Mouse (Mus musculus) neural tube, embryonic 14.5 days (tissue): ENCODE results near the gene Ranbp17. TPM values are rescaled to one million over a fixed set of nuclear protein-coding genes. Genes with fewer than 3 reads are reported as not detected.
A peak's percentile ranks its signal among the peaks of the same experiment; 100 is the strongest.

Experiments used
- ATAC-seq: fragments of 200-750 bp; cut with Nextera tagmentation; 2 replicates; pipeline ENCODE4 v1.8.0; 2017; ENCODE audit warnings: low read depth, mild to moderate bottlenecking, moderate TSS enrichment, moderate library complexity
- H3K27ac ChIP-seq: fragments of 300-500 bp; sonication (generic); 2 replicates; pipeline ENCODE4 v1.5.1; 2014; ENCODE audit warnings: low read depth, mild to moderate bottlenecking, control low read depth, low read length, moderate library complexity, mixed read lengths
- H3K27me3 ChIP-seq: fragments of 300-500 bp; sonication (generic); 2 replicates; pipeline ENCODE4 v1.6.1; 2014; ENCODE audit warnings: low read length; ENCODE audit not compliant: control insufficient read depth, insufficient read depth
- H3K36me3 ChIP-seq: fragments of 300-500 bp; sonication (generic); 2 replicates; pipeline ENCODE4 v1.6.1; 2014; ENCODE audit warnings: low read length, mixed read lengths; ENCODE audit not compliant: control insufficient read depth, insufficient read depth
- H3K4me1 ChIP-seq: fragments of 300-500 bp; sonication (generic); 2 replicates; pipeline ENCODE4 v1.6.1; 2014; ENCODE audit warnings: low read length; ENCODE audit not compliant: control insufficient read depth, insufficient read depth
- H3K4me2 ChIP-seq: fragments of 300-500 bp; sonication (generic); 2 replicates; pipeline ENCODE4 v1.6.1; 2014; ENCODE audit warnings: mild to moderate bottlenecking, low read depth, low read length, control low read depth
- H3K4me3 ChIP-seq: fragments of 300-500 bp; sonication (generic); 2 replicates; pipeline ENCODE4 v1.5.1; 2014; ENCODE audit warnings: low read depth, low read length, control low read depth, mixed read lengths
- H3K9ac ChIP-seq: fragments of 300-500 bp; sonication (generic); replicated peaks from 2 replicates; pipeline ENCODE4 v1.6.1; 2014; ENCODE audit warnings: low read depth, mild to moderate bottlenecking, control low read depth, low read length, mixed read lengths
- H3K9me3 ChIP-seq: fragments of 300-500 bp; sonication (generic); 2 replicates; pipeline ENCODE4 v1.6.1; 2016; ENCODE audit warnings: low read length; ENCODE audit not compliant: control insufficient read depth
- WGBS: fragments of 180-500 bp; shearing (Covaris S2); extraction: QIAGEN DNeasy Blood & Tissue Kit; methylation state at CpG from one replicate; pipeline ENCODE4 v1.1.7; 2014; 5-methylcytosine and 5-hydroxymethylcytosine counted together
- polyA plus RNA-seq: library from polyadenylated mRNA; unstranded; fragments of >200 nt; fragmentation: Nextera tagmentation; extraction: Ambion mirVana; gene quantifications from 2 replicates; pipeline ENCODE4 v1.2.1, GENCODE M21; 2014

Gene Ranbp17
- polyA plus RNA-seq, 1 experiment from 2014 or later, result 13.3 TPM

DNA sequence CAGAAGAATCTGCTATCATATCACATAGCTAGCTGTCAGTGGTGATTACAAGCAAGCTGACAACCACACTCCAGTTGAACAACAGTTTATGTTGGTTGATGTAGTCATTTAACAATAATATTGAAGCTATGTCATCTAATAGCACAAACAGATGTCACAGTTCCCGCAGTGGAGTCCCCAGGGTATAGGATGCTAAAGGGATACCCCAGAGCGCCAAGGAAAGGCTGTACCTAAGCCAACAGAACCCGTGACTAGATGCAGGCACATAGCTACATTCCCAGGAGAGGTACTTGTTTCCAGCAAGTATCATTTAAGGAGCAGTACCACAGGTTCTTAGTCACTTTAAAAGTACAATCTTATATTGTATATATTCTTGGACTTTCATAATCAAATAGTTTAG, 119.5 kb downstream of the Ranbp17 start:
- WGBS, result 57% methylated on average over 3 of the region's 3 CpGs
- no peak for ATAC-seq
- Histone ChIP-seq H3K4me2 (no peak overlapping the region), H3K4me3 (no peak overlapping the region), H3K27ac (no peak overlapping the region), H3K36me3 (no peaks in the 10 kb centered on the region), H3K9me3 (no peaks in the 10 kb centered on the region), H3K4me1 (no peaks in the 10 kb centered on the region), H3K27me3 (no peaks in the 10 kb centered on the region), H3K9ac (no peak overlapping the region)

DNA sequence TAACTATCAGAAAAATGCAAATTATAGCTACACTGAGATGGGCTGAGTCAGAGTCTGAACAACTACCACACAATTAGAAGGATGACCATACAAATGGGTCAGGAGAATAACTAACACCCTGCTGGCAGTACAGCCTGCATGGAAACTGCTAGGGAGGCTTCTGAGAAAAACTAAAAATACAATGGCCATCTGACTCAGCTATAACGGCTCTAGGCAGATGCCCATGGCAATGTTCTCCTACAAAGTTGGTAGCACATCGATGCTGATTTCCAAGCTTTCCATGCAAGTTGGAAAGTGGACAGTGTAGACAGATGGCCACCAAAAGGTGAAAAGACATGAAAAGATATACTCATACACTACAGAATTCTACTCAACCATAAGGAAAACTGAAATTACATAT, 124.9 kb downstream of the Ranbp17 start:
- Histone ChIP-seq H3K27ac (no peak overlapping the region), H3K4me1 (no peaks in the 10 kb centered on the region), H3K27me3 (no peaks in the 10 kb centered on the region), H3K9me3 (no peaks in the 10 kb centered on the region), H3K9ac (no peak overlapping the region), H3K4me3 (no peak overlapping the region), H3K4me2 (no peak overlapping the region), H3K36me3 (no peaks in the 10 kb centered on the region)
- no peak for ATAC-seq
- WGBS, result 95% methylated on average over 2 of the region's 2 CpGs

DNA sequence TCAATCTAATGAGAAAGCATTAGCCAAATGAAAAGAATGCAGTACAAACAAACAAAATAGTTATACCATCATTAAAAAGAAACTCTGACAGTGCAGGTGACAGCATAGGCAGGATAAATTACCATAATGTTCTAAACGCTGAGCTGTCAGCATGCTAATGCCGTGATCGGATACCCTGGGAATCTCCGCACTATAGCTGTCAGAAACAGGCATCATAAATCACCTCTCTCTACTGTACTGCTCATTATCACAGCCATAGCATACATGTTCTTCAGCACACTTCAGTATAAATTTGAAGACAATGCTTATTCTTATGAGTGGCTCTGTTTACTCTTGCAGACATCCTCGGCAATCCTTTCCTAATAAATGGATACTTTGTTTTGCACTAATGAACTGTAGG, 151.7 kb downstream of the Ranbp17 start:
- Histone ChIP-seq H3K27me3 (no peaks in the 10 kb centered on the region), H3K9me3 (no peaks in the 10 kb centered on the region), H3K4me1 (peaks cover 6% of the 10 kb centered on the region; the same call in 1 of the 2 replicates), H3K4me3 (no peak overlapping the region), H3K4me2 (no peak overlapping the region), H3K36me3 (no peaks in the 10 kb centered on the region), H3K9ac (no peak overlapping the region), H3K27ac (no peak overlapping the region)
- peak; percentile 90 for ATAC-seq
- 24% methylated on average over 5 of the region's 5 CpGs for WGBS

DNA sequence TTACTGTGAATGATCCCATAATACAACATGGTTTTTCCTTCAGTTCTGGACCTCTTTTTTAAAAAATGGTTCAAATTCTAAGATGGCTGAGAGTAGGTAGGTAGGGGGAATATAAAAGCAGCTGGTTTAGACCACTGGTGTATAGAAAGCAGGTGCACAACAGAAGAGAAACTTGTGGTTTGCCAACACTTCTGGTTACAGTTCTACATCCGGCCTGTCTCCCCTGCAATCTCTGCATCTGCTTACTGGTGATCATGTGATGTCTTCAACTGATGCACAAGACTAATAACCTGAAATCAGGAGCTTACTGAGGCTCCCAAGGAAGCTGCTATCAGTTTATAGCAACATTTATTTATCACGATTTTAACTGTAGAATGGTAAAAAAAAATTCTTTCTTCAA, 164.3 kb downstream of the Ranbp17 start:
- H3K4me2 ChIP-seq, result no peak overlapping the region
- no peak for ATAC-seq
- 81% methylated on average over 2 of the region's 2 CpGs for WGBS
- H3K36me3 ChIP-seq, result no peaks in the 10 kb centered on the region
- H3K9me3 ChIP-seq, result no peaks in the 10 kb centered on the region
- no peaks in the 10 kb centered on the region for H3K4me1 ChIP-seq
- no peak overlapping the region for H3K4me3 ChIP-seq
- H3K27ac ChIP-seq, result no peak overlapping the region
- H3K27me3 ChIP-seq, result no peaks in the 10 kb centered on the region
- no peak overlapping the region for H3K9ac ChIP-seq

DNA sequence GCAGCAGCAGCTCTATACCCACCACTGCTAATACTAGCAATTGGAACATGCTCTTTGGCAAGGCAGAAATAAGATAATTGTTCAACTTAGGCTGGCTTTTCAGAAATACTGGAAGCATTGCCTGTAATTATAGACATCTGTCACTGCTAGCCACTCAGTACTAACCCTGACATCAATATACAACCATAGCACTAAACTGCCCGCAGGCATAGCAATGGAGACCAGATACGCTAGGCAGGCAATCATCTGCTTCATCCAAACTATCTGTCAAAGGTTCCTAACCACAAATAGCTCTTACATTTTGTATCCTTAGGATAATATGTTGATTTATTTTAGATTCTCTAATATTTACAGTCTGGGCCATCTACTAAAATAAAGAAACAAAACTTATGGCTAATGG, 171.5 kb downstream of the Ranbp17 start:
- Histone ChIP-seq H3K27ac (no peak overlapping the region), H3K4me2 (no peak overlapping the region), H3K27me3 (no peaks in the 10 kb centered on the region), H3K36me3 (no peaks in the 10 kb centered on the region), H3K9ac (no peak overlapping the region), H3K9me3 (no peaks in the 10 kb centered on the region), H3K4me1 (peaks cover 6% of the 10 kb centered on the region; the same call in 1 of the 2 replicates), H3K4me3 (no peak overlapping the region)
- 55% methylated on average over 2 of the region's 2 CpGs for WGBS
- no peak for ATAC-seq

DNA sequence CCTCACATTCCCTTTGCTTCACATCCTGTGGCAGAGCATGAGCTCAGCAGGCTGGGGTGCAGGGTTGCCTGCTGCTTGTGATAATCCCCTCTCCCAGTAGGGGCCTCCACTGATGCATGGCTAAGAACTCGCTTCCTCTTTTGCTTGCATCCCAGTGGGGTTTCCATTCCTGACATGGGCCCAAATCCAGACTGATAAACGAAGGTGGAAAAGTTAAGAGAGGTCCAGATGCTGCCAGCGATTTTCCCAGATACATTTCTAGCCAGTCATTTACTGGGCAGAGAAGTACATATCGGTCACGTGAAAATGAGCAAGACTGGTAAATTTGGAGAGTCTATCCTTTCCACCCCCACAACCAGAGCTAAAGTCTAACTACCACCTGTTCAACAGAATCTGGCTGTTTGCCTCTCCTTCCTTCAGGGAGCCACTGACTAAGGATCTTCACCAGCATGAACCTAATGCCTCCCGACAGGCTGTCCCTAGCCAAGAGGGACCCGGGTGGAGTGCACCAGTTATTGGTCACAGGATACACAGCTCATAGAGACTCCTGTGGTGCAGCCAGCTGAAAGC, 176.9 kb downstream of the Ranbp17 start:
- Histone ChIP-seq H3K36me3 (no peaks in the 10 kb centered on the region), H3K9me3 (no peaks in the 10 kb centered on the region), H3K27me3 (no peaks in the 10 kb centered on the region), H3K4me2 (no peak overlapping the region), H3K4me3 (no peak overlapping the region), H3K4me1 (no peaks in the 10 kb centered on the region), H3K9ac (no peak overlapping the region), H3K27ac (no peak overlapping the region)
- no peak for ATAC-seq
- WGBS, result 37% methylated on average over 7 of the region's 7 CpGs

DNA sequence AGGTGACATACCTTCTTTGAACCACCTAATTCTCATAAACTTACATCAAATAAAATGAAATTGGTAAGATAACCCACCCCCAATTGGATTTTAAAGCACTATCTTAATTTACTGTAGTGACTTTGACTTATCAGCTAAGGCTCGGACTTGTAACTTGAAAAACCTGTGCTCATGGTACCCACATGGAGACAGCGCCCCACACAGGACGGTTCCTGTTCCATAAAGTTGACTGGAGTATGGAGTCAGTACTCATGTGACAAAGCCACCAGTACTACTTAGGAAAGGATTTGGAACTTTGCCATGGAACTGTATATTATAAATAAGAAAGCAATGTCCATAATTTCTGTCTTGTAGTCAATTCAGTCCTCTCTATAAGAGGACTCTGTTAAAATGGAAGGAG, 177.9 kb downstream of the Ranbp17 start:
- WGBS, result 94% methylated on average over 3 of the region's 3 CpGs
- no peaks in the 10 kb centered on the region for H3K4me1 ChIP-seq
- H3K9me3 ChIP-seq, result no peaks in the 10 kb centered on the region
- H3K4me3 ChIP-seq, result no peak overlapping the region
- H3K9ac ChIP-seq, result no peak overlapping the region
- H3K36me3 ChIP-seq, result no peaks in the 10 kb centered on the region
- ATAC-seq, result no peak
- no peak overlapping the region for H3K27ac ChIP-seq
- no peaks in the 10 kb centered on the region for H3K27me3 ChIP-seq
- H3K4me2 ChIP-seq, result no peak overlapping the region

DNA sequence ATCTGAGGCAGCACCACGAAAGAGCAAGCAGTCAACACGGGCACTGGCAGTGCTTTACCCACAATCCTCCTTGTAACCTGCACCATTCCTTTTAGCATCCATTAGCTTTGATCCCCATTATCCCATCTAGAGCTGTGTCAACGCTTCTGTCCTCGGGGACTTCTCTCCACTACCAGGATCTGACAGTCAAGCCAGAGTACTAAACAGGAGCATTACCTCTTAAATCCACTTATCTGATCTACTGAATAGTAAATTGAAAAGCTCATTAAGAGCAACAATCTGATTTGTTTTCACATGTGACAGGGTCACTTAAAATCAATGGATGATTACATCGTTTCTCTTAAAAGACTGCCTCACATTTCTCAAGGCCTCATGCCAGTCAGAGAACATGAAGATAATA, 181.4 kb downstream of the Ranbp17 start:
- no peak for ATAC-seq
- Histone ChIP-seq H3K9ac (no peak overlapping the region), H3K36me3 (no peaks in the 10 kb centered on the region), H3K4me1 (no peaks in the 10 kb centered on the region), H3K27ac (no peak overlapping the region), H3K27me3 (no peaks in the 10 kb centered on the region), H3K4me2 (no peak overlapping the region), H3K4me3 (no peak overlapping the region), H3K9me3 (no peaks in the 10 kb centered on the region)
- 57% methylated on average over 5 of the region's 5 CpGs for WGBS

DNA sequence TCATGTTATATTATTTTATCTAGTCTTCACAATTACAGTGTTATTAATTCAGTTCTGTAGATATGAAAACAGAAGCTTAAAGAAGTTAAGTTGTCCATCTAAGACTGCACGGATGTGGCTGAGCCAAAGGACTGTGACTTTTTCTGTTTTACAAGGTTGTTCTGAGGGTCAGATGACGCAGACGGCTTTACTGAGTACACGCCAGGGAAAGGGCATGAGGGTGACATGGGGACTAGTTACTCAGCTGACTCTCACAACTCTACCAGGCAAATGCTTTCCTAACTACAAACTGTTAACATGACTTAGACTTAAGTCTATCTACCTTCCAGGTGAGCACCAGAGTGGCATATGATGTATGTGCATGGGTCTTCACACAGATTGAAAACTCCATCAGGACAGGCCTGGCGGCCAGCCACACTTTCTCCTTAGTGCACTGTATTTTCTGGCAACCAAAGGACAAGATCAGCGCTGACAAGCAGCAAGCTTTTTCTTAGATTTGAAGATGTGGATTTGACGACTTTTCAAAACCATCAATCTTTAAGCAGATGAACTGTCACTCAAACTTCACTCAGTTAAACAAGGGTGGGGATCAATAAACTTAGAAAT, 194.4 kb downstream of the Ranbp17 start:
- Histone ChIP-seq H3K9me3 (no peaks in the 10 kb centered on the region), H3K4me3 (no peak overlapping the region), H3K4me2 (no peak overlapping the region), H3K36me3 (no peaks in the 10 kb centered on the region), H3K4me1 (no peaks in the 10 kb centered on the region), H3K9ac (no peak overlapping the region), H3K27me3 (no peaks in the 10 kb centered on the region), H3K27ac (no peak overlapping the region)
- 87% methylated on average over 7 of the region's 7 CpGs for WGBS
- ATAC-seq, result no peak
